Mouse (Mus musculus): ENCODE measurements around the gene Bhlhe41. TPM values are rescaled to one million over a fixed set of nuclear protein-coding genes. Genes with fewer than 3 reads are reported as not detected.

Bhlhe41 gene
- polyA plus RNA-seq (2015; fragmentation: Nextera tagmentation; extraction: Ambion mirVana): 5.6 and 6.3 TPM in 2 replicates

DNA sequence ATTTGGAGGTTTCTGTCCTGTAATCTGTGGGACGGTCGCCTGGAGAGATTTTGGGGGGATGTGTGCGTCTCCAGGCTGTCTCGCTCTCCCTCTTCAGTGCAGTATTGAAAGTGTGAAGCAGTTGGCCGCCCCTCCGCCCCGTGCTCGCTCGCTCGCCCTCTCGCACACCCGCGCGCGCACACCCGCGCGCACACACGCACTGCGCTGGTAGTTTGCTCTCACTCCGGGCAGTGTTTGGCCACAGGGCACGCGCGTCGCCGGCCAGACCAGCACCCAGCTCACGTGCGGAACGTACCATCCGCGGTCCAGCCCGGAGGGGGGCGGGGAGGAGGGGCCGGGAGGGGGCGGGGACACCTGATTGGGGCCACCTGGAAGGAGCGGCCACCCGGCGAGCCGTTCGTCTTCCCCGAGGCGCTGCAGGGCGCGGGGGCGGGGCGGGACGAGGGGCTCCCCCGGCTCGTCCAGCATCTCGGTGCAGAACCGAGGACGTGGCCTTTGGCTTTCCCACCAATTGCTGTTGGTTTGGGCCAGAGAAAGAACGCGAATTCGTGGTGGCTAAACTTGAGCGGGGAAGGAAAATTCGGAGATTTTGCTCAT, at the start of gene Bhlhe41:
Gene Bhlhe41, minus strand, starts transcription at position 270 of the 597 bp plus-strand sequence.
- no peaks in the 10 kb centered on the region for H3K36me3 ChIP-seq
- peaks cover 31% of the 10 kb centered on the region for H3K27me3 ChIP-seq (replicated peaks)
- peaks cover 39% of the 10 kb centered on the region for H3K4me1 ChIP-seq
- H3K27ac ChIP-seq (replicated peaks): peak within 1 kb of the TSS; percentile 74
- peak; percentile 73 for ATAC-seq (ENCODE audit: low FRiP score)
- H3K4me2 ChIP-seq: peak within 1 kb of the TSS; percentile 99
- H3K9me3 ChIP-seq (replicated peaks): no peaks in the 10 kb centered on the region
- under 1% methylated on average over 40 of the region's 57 CpGs for WGBS
- peak within 1 kb of the TSS; percentile 63 for H3K9ac ChIP-seq (replicated peaks)
- H3K4me3 ChIP-seq (replicated peaks): peak within 1 kb of the TSS; percentile 71

GRCm38 (mm10) chr6:145912232-145912631, 46.9 kb upstream of the Bhlhe41 start:
- no peak for ATAC-seq (ENCODE audit: low FRiP score)
- H3K27me3 ChIP-seq (replicated peaks): no peaks in the 10 kb centered on the region

GRCm38 (mm10) chr6:145910469-145911426, 45.4 kb upstream of the Bhlhe41 start:
- H3K27ac ChIP-seq (replicated peaks): no peak overlapping the region
- no peaks in the 10 kb centered on the region for H3K9me3 ChIP-seq (replicated peaks)
- no peak for ATAC-seq (ENCODE audit: low FRiP score)
- no peak overlapping the region for H3K9ac ChIP-seq (replicated peaks)
- H3K27me3 ChIP-seq (replicated peaks): no peaks in the 10 kb centered on the region
- no peaks in the 10 kb centered on the region for H3K4me1 ChIP-seq
- no peak overlapping the region for H3K4me2 ChIP-seq
- H3K36me3 ChIP-seq: no peaks in the 10 kb centered on the region
- no peak overlapping the region for H3K4me3 ChIP-seq (replicated peaks)
- WGBS: 51% methylated on average over 3 of the region's 3 CpGs

More at GRCm38 (mm10) chr6:145912232-145912631, 46.9 kb upstream of the Bhlhe41 start:
- H3K4me3 ChIP-seq (replicated peaks): no peak overlapping the region
- H3K27ac ChIP-seq (replicated peaks): no peak overlapping the region
- H3K4me2 ChIP-seq: no peak overlapping the region
- no peak overlapping the region for H3K9ac ChIP-seq (replicated peaks)
- no peaks in the 10 kb centered on the region for H3K9me3 ChIP-seq (replicated peaks)
- H3K36me3 ChIP-seq: no peaks in the 10 kb centered on the region
- H3K4me1 ChIP-seq: peaks cover 8% of the 10 kb centered on the region; the same call in 1 of the 2 replicates

DNA sequence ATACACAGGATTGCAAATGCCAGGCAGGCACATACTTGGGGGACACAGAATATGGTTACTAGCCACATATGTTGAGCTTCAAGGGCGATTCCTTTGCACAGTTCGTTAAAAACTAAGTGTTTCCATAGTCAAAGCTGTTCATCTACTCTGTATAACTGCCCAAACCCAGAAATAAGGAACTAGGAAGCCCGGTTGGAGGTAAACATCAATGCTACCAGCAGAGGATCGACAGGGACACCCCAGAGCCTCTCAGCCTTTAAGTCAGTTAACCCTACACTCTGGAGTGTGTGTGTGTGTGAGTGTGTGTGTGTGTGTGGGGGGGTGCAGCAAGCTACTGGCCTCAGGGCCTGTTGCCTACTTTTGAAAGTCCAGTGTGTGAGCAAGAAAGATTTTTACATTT, 44.6 kb upstream of the Bhlhe41 start:
- WGBS: 82% methylated on average over 4 of the region's 4 CpGs
- H3K4me2 ChIP-seq: no peak overlapping the region
- H3K36me3 ChIP-seq: no peaks in the 10 kb centered on the region
- H3K27ac ChIP-seq (replicated peaks): no peak overlapping the region
- H3K27me3 ChIP-seq (replicated peaks): no peaks in the 10 kb centered on the region
- H3K4me1 ChIP-seq: no peaks in the 10 kb centered on the region
- H3K9ac ChIP-seq (replicated peaks): no peak overlapping the region
- no peaks in the 10 kb centered on the region for H3K9me3 ChIP-seq (replicated peaks)
- no peak for ATAC-seq (ENCODE audit: low FRiP score)
- no peak overlapping the region for H3K4me3 ChIP-seq (replicated peaks)

DNA sequence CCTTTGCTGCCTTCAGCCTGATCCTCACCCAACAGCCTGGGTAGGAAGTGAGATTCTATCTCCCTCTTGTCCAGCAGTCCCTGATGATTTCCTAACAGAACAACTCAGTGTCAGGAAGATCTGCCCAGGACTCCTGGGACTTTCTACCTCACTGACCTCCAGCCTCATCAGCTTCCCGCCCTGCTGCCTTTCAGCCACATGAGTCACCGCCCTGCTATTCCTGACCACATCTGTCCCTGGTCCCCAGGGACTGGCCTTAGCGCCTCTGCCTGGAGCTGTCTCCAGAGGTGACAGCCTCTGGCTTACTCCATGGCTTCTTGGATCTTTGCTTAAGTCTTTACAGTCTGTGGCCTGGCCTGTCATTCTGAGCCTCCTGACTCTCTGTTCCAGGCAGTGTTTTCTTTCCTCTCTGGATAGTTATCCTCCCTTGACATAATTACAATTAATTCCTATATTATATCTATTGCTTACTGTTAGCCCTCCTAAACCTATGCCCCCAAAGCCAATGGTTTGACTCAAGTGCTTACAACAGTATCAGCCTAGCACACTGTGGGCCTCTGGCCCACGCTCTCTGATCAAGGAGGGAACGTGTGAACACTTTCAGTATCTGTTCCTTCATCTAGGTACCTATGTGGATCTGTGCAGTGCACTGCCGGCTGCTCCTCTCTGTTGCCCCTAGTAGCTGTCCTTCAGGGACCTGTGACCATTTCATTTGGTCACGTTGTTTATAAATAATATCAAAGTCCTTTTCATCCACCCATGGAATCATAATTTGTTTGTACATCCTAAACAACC, 40.9 kb upstream of the Bhlhe41 start:
- Histone ChIP-seq H3K4me2 (no peak overlapping the region), H3K36me3 (no peaks in the 10 kb centered on the region), H3K27ac (replicated peaks) (no peak overlapping the region), H3K9ac (replicated peaks) (no peak overlapping the region), H3K4me1 (no peaks in the 10 kb centered on the region), H3K4me3 (replicated peaks) (no peak overlapping the region), H3K9me3 (replicated peaks) (no peaks in the 10 kb centered on the region), H3K27me3 (replicated peaks) (no peaks in the 10 kb centered on the region)
- WGBS: 79% methylated on average over 7 of the region's 7 CpGs
- no peak for ATAC-seq (ENCODE audit: low FRiP score)

GRCm38 (mm10) chr6:145904616-145905015, 39.3 kb upstream of the Bhlhe41 start:
- Histone ChIP-seq H3K27ac (replicated peaks) (no peak overlapping the region), H3K27me3 (replicated peaks) (no peaks in the 10 kb centered on the region), H3K36me3 (no peaks in the 10 kb centered on the region), H3K4me3 (replicated peaks) (no peak overlapping the region), H3K9ac (replicated peaks) (no peak overlapping the region), H3K9me3 (replicated peaks) (no peaks in the 10 kb centered on the region), H3K4me2 (no peak overlapping the region), H3K4me1 (no peaks in the 10 kb centered on the region)
- ATAC-seq (ENCODE audit: low FRiP score): no peak
- WGBS: 83% methylated on average over 5 of the region's 5 CpGs

- Histone ChIP-seq H3K27ac (replicated peaks) (no peak overlapping the region), H3K36me3 (no peaks in the 10 kb centered on the region), H3K9me3 (replicated peaks) (no peaks in the 10 kb centered on the region), H3K9ac (replicated peaks) (no peak overlapping the region), H3K4me2 (no peak overlapping the region), H3K4me1 (no peaks in the 10 kb centered on the region), H3K4me3 (replicated peaks) (no peak overlapping the region), H3K27me3 (replicated peaks) (no peaks in the 10 kb centered on the region)
- WGBS: 97% methylated on average over 5 of the region's 5 CpGs
- ATAC-seq (ENCODE audit: low FRiP score): no peak
Measured at GRCm38 (mm10) chr6:145904169-145904568, 38.8 kb upstream of the Bhlhe41 start.

GRCm38 (mm10) chr6:145894669-145895342, 29.4 kb upstream of the Bhlhe41 start:
- 58% methylated on average over 8 of the region's 8 CpGs for WGBS
- ATAC-seq (ENCODE audit: low FRiP score): no peak
- Histone ChIP-seq H3K9ac (replicated peaks) (no peak overlapping the region), H3K9me3 (replicated peaks) (no peaks in the 10 kb centered on the region), H3K27me3 (replicated peaks) (no peaks in the 10 kb centered on the region), H3K4me2 (no peak overlapping the region), H3K4me3 (replicated peaks) (no peak overlapping the region), H3K4me1 (no peaks in the 10 kb centered on the region), H3K36me3 (no peaks in the 10 kb centered on the region), H3K27ac (replicated peaks) (no peak overlapping the region)

GRCm38 (mm10) chr6:145893366-145894021, 28.1 kb upstream of the Bhlhe41 start:
- ATAC-seq (ENCODE audit: low FRiP score): no peak
- WGBS: 85% methylated on average over 13 of the region's 13 CpGs

DNA sequence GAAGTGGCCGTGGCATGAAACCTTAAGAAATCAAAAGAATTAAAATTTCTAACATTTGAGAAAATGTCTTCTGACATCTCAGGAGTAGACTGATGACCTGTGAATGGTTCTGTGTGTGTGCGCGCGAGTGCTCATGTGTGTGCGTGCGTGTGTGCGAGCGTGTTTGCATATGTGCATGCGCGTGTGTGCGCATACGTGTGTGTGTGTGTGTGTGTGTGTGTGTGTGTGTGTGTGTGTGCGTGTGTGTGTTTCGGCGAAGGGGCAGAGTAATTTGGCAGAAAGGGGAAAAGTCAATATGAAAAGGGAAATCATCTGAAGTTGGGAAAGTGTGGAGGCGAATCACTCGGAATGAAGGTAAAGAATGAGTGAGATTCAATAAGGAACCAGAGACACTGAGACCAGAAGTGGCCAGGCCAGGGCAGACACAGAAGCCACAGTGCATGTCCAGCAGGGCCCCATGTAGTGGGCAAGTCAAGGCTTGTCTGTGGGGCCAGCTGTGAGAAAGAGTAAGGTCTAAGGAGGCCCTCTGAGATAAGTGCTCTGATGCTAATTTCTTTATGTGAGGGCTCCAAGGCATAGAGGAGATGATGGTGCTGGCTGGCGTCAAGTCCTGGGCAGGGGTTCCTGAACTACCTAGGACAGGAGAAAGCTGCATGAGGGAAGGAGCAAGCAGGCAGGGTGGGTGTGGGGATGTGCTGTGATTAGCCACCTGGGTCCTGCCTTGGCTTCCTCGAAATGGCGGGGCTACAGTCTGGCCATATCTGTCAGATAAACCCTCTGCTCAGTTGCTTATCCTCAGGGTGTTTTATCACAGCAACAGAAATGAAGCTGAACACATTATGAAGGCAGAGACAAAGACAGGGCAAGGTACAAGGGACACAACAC, 27.3 kb upstream of the Bhlhe41 start:
- WGBS: 93% methylated on average over 20 of the region's 20 CpGs
- H3K4me3 ChIP-seq (replicated peaks): no peak overlapping the region
- ATAC-seq (ENCODE audit: low FRiP score): no peak
- H3K4me1 ChIP-seq: no peaks in the 10 kb centered on the region
- no peak overlapping the region for H3K4me2 ChIP-seq
- H3K27me3 ChIP-seq (replicated peaks): no peaks in the 10 kb centered on the region
- no peaks in the 10 kb centered on the region for H3K9me3 ChIP-seq (replicated peaks)
- H3K36me3 ChIP-seq: no peaks in the 10 kb centered on the region
- no peak overlapping the region for H3K9ac ChIP-seq (replicated peaks)
- no peak overlapping the region for H3K27ac ChIP-seq (replicated peaks)

More at GRCm38 (mm10) chr6:145893366-145894021, 28.1 kb upstream of the Bhlhe41 start:
- Histone ChIP-seq H3K4me3 (replicated peaks) (no peak overlapping the region), H3K9ac (replicated peaks) (no peak overlapping the region), H3K4me2 (no peak overlapping the region), H3K27ac (replicated peaks) (no peak overlapping the region), H3K27me3 (replicated peaks) (no peaks in the 10 kb centered on the region), H3K4me1 (no peaks in the 10 kb centered on the region), H3K9me3 (replicated peaks) (no peaks in the 10 kb centered on the region), H3K36me3 (no peaks in the 10 kb centered on the region)

Measured in neural tube, embryonic 15.5 days (tissue).